Mouse (Mus musculus): ENCODE measurements around the gene Bbc3. TPM values are rescaled to one million over a fixed set of nuclear protein-coding genes. Genes with fewer than 3 reads are reported as not detected.
A peak's percentile ranks its signal among the peaks of the same experiment; 100 is the strongest.
"Not testable (repeated sequence)": the region's sequence is repeated elsewhere in the genome, so short reads cannot be mapped to it uniquely, and the experiment has no call there.

Gene Bbc3
- 8.6 and 13.8 TPM in 2 replicates for polyA plus RNA-seq (2014; fragmentation: Nextera tagmentation; extraction: Ambion mirVana)

- not testable (repeated sequence) for H3K27me3 ChIP-seq (ENCODE audit: control insufficient read depth, insufficient read depth, low read length); H3K9me3 ChIP-seq (ENCODE audit: control insufficient read depth, low read length); H3K36me3 ChIP-seq (ENCODE audit: control insufficient read depth, insufficient read depth, low read length); ATAC-seq (ENCODE audit: low FRiP score, low TSS enrichment)
- WGBS: 29% methylated on average over 1 of the region's 1 CpGs
- H3K4me3 ChIP-seq (ENCODE audit: low read length): peak within 1 kb of the TSS; percentile 79
- peak within 1 kb of the TSS; percentile 74; the same call in 1 of the 2 replicates for H3K27ac ChIP-seq (ENCODE audit: low read depth, low read length)
- peaks cover 19% of the 10 kb centered on the region for H3K4me1 ChIP-seq (ENCODE audit: control insufficient read depth, insufficient read depth, low read length)
- H3K4me2 ChIP-seq (replicated peaks; ENCODE audit: low read depth, low read length): peak within 1 kb of the TSS; percentile 98
- peak within 1 kb of the TSS; percentile 89 for H3K9ac ChIP-seq (ENCODE audit: low read depth, low read length)
Measured at GRCm38 (mm10) chr7:16308093-16308492, at the start of gene Bbc3. Bbc3 (plus strand) TSS chr7:16308393.

DNA sequence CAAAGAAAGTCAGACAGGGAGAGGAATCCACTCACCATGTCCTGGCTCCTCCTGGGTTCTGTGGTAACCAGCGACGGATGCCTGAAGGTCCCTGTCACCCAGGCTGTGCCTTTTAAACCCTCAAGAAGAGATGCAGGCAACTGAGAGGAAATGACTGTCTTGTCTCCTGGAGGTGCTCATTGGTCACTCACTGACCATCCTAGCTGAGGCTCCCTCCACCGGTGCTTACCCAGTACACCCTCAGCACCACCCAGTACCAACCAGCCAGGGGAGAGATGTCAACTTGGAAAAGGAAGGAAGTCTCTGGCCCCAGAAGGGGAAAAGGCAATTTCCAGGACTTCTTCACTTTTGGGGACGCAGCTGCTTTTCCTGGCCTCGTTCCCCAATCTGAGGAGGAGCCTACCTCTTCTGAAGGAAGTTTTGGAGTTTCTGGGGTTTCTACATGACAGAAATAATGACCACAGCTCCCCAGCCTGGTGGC is 49.0 kb upstream of the Bbc3 start, which contains the start of gene C5ar1:
TSS of gene C5ar1 (minus strand) at position 431 of the 481 bp plus-strand sequence.
- no peaks in the 10 kb centered on the region; the same call in 1 of the 2 replicates for H3K9me3 ChIP-seq (ENCODE audit: control insufficient read depth, low read length)
- no peak within 1 kb of the TSS for H3K9ac ChIP-seq (ENCODE audit: low read depth, low read length)
- ATAC-seq (ENCODE audit: low FRiP score, low TSS enrichment): no peak
- H3K4me1 ChIP-seq (ENCODE audit: control insufficient read depth, insufficient read depth, low read length): no peaks in the 10 kb centered on the region
- H3K4me3 ChIP-seq (ENCODE audit: low read length): no peak within 1 kb of the TSS
- WGBS: 90% methylated on average over 5 of the region's 5 CpGs
- no peaks in the 10 kb centered on the region for H3K27me3 ChIP-seq (ENCODE audit: control insufficient read depth, insufficient read depth, low read length)
- H3K36me3 ChIP-seq (ENCODE audit: control insufficient read depth, insufficient read depth, low read length): no peaks in the 10 kb centered on the region
- H3K4me2 ChIP-seq (replicated peaks; ENCODE audit: low read depth, low read length): no peak within 1 kb of the TSS
- H3K27ac ChIP-seq (ENCODE audit: low read depth, low read length): no peak within 1 kb of the TSS

DNA sequence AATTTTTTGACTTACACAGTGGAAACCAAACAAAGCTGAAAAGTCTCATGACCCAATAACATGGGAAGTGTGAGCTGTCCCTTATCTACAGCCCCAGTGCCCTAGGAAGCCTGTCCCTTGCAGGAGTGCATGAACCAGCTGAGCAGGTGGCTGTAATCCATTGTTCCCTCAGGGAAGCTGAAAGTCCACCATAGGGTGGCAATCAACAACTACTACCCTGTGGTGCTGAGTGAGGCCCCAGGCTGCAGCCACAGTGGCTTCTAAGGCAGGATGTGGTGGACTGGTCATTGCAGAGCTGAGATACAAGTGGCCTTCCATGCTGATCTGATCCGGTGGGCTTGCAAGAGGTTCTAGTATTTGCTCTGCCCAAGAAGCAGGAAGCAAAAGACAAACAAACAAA is 47.1 kb upstream of the Bbc3 start:
- Histone ChIP-seq H3K4me1 (ENCODE audit: control insufficient read depth, insufficient read depth, low read length) (no peaks in the 10 kb centered on the region), H3K4me3 (ENCODE audit: low read length) (no peak overlapping the region), H3K9ac (ENCODE audit: low read depth, low read length) (no peak overlapping the region), H3K4me2 (replicated peaks; ENCODE audit: low read depth, low read length) (no peak overlapping the region), H3K36me3 (ENCODE audit: control insufficient read depth, insufficient read depth, low read length) (no peaks in the 10 kb centered on the region), H3K9me3 (ENCODE audit: control insufficient read depth, low read length) (no peaks in the 10 kb centered on the region; the same call in 1 of the 2 replicates), H3K27ac (ENCODE audit: low read depth, low read length) (no peak overlapping the region), H3K27me3 (ENCODE audit: control insufficient read depth, insufficient read depth, low read length) (no peaks in the 10 kb centered on the region)
- WGBS: 81% methylated on average over 1 of the region's 1 CpGs
- ATAC-seq (ENCODE audit: low FRiP score, low TSS enrichment): no peak

GRCm38 (mm10) chr7:16263015-16263787 is 45.0 kb upstream of the Bbc3 start:
- no peaks in the 10 kb centered on the region for H3K36me3 ChIP-seq (ENCODE audit: control insufficient read depth, insufficient read depth, low read length)
- 34% methylated on average over 8 of the region's 8 CpGs for WGBS
- no peak overlapping the region for H3K9ac ChIP-seq (ENCODE audit: low read depth, low read length)
- no peak overlapping the region for H3K27ac ChIP-seq (ENCODE audit: low read depth, low read length)
- H3K4me2 ChIP-seq (replicated peaks; ENCODE audit: low read depth, low read length): no peak overlapping the region
- 0 out of 2 replicates have a peak, but pooled peaks have one; percentile 9 for ATAC-seq (ENCODE audit: low FRiP score, low TSS enrichment)
- no peaks in the 10 kb centered on the region for H3K4me1 ChIP-seq (ENCODE audit: control insufficient read depth, insufficient read depth, low read length)
- no peaks in the 10 kb centered on the region for H3K27me3 ChIP-seq (ENCODE audit: control insufficient read depth, insufficient read depth, low read length)
- H3K9me3 ChIP-seq (ENCODE audit: control insufficient read depth, low read length): no peaks in the 10 kb centered on the region; the same call in 1 of the 2 replicates
- H3K4me3 ChIP-seq (ENCODE audit: low read length): no peak overlapping the region

GRCm38 (mm10) chr7:16263843-16264242 is 44.4 kb upstream of the Bbc3 start:
- no peak for ATAC-seq (ENCODE audit: low FRiP score, low TSS enrichment)
- Histone ChIP-seq H3K4me2 (replicated peaks; ENCODE audit: low read depth, low read length) (no peak overlapping the region), H3K9me3 (ENCODE audit: control insufficient read depth, low read length) (no peaks in the 10 kb centered on the region; the same call in 1 of the 2 replicates), H3K4me3 (ENCODE audit: low read length) (no peak overlapping the region), H3K36me3 (ENCODE audit: control insufficient read depth, insufficient read depth, low read length) (no peaks in the 10 kb centered on the region), H3K4me1 (ENCODE audit: control insufficient read depth, insufficient read depth, low read length) (no peaks in the 10 kb centered on the region), H3K27me3 (ENCODE audit: control insufficient read depth, insufficient read depth, low read length) (no peaks in the 10 kb centered on the region), H3K27ac (ENCODE audit: low read depth, low read length) (no peak overlapping the region), H3K9ac (ENCODE audit: low read depth, low read length) (no peak overlapping the region)
- WGBS: 86% methylated on average over 5 of the region's 5 CpGs

GRCm38 (mm10) chr7:16265856-16266255 is 42.3 kb upstream of the Bbc3 start:
- WGBS: 89% methylated on average over 11 of the region's 11 CpGs

GRCm38 (mm10) chr7:16266593-16266992 is 41.6 kb upstream of the Bbc3 start:
- not testable (repeated sequence) for H3K27ac ChIP-seq (ENCODE audit: low read depth, low read length); ATAC-seq (ENCODE audit: low FRiP score, low TSS enrichment); H3K36me3 ChIP-seq (ENCODE audit: control insufficient read depth, insufficient read depth, low read length); H3K4me3 ChIP-seq (ENCODE audit: low read length); H3K9me3 ChIP-seq (ENCODE audit: control insufficient read depth, low read length); H3K27me3 ChIP-seq (ENCODE audit: control insufficient read depth, insufficient read depth, low read length); H3K4me2 ChIP-seq (replicated peaks; ENCODE audit: low read depth, low read length); H3K9ac ChIP-seq (ENCODE audit: low read depth, low read length); H3K4me1 ChIP-seq (ENCODE audit: control insufficient read depth, insufficient read depth, low read length)
- WGBS: 89% methylated on average over 7 of the region's 7 CpGs

More at GRCm38 (mm10) chr7:16265856-16266255, 42.3 kb upstream of the Bbc3 start:
- no peak for ATAC-seq (ENCODE audit: low FRiP score, low TSS enrichment)
- no peak overlapping the region for H3K4me3 ChIP-seq (ENCODE audit: low read length)
- no peaks in the 10 kb centered on the region; the same call in 1 of the 2 replicates for H3K9me3 ChIP-seq (ENCODE audit: control insufficient read depth, low read length)
- H3K4me2 ChIP-seq (replicated peaks; ENCODE audit: low read depth, low read length): no peak overlapping the region
- H3K4me1 ChIP-seq (ENCODE audit: control insufficient read depth, insufficient read depth, low read length): no peaks in the 10 kb centered on the region
- no peaks in the 10 kb centered on the region for H3K27me3 ChIP-seq (ENCODE audit: control insufficient read depth, insufficient read depth, low read length)
- no peaks in the 10 kb centered on the region for H3K36me3 ChIP-seq (ENCODE audit: control insufficient read depth, insufficient read depth, low read length)
- H3K27ac ChIP-seq (ENCODE audit: low read depth, low read length): no peak overlapping the region
- H3K9ac ChIP-seq (ENCODE audit: low read depth, low read length): no peak overlapping the region

- peaks cover 13% of the 10 kb centered on the region for H3K4me1 ChIP-seq (ENCODE audit: control insufficient read depth, insufficient read depth, low read length)
- ATAC-seq (ENCODE audit: low FRiP score, low TSS enrichment): no peak
Measured at GRCm38 (mm10) chr7:16271139-16271538, 37.1 kb upstream of the Bbc3 start.

DNA sequence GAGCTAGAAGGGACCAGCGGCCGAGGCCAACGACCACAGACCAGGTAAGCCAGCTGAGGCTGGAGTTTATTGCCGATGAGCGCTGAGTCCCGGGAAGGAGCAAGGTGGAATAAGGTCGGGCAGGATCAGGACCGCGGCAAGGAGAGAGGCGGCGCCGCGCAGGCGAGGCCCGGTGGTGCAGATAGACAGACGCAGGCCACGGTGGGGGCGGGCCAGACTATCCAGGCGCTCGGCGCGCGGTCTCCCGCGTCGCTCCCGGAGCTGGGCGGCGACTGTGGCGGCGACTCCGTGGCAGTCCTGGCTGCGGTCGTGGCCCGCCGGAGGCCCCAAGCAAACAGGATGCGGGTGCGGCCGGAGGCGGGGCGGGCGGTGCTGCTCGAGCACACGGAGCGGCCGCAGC is 35.5 kb upstream of the Bbc3 start:
- Histone ChIP-seq H3K4me3 (ENCODE audit: low read length) (peak overlapping the region; percentile 75), H3K4me1 (ENCODE audit: control insufficient read depth, insufficient read depth, low read length) (peaks cover 13% of the 10 kb centered on the region), H3K36me3 (ENCODE audit: control insufficient read depth, insufficient read depth, low read length) (peaks cover 22% of the 10 kb centered on the region), H3K9me3 (ENCODE audit: control insufficient read depth, low read length) (no peaks in the 10 kb centered on the region), H3K4me2 (replicated peaks; ENCODE audit: low read depth, low read length) (peak overlapping the region; percentile 91), H3K27me3 (ENCODE audit: control insufficient read depth, insufficient read depth, low read length) (no peaks in the 10 kb centered on the region), H3K27ac (ENCODE audit: low read depth, low read length) (peak overlapping the region; percentile 93), H3K9ac (ENCODE audit: low read depth, low read length) (peak overlapping the region; percentile 84)
- peak; percentile 79 for ATAC-seq (ENCODE audit: low FRiP score, low TSS enrichment)
- under 1% methylated on average over 45 of the region's 46 CpGs for WGBS

More at GRCm38 (mm10) chr7:16271139-16271538, 37.1 kb upstream of the Bbc3 start:
- no peak overlapping the region for H3K4me2 ChIP-seq (replicated peaks; ENCODE audit: low read depth, low read length)
- H3K4me3 ChIP-seq (ENCODE audit: low read length): no peak overlapping the region
- no peak overlapping the region for H3K27ac ChIP-seq (ENCODE audit: low read depth, low read length)
- no peaks in the 10 kb centered on the region for H3K27me3 ChIP-seq (ENCODE audit: control insufficient read depth, insufficient read depth, low read length)
- H3K9ac ChIP-seq (ENCODE audit: low read depth, low read length): no peak overlapping the region
- WGBS: 78% methylated on average over 1 of the region's 1 CpGs
- H3K36me3 ChIP-seq (ENCODE audit: control insufficient read depth, insufficient read depth, low read length): peaks cover 7% of the 10 kb centered on the region
- no peaks in the 10 kb centered on the region for H3K9me3 ChIP-seq (ENCODE audit: control insufficient read depth, low read length)

Measured in kidney, embryonic 14.5 days (tissue).